Mouse (Mus musculus) NIH3T3 (cell line): ENCODE results near the gene Tmc2.
A peak's percentile ranks its signal among the peaks of the same experiment; 100 is the strongest.

ENCODE experiments used
- DNase-seq: peaks from one replicate; pipeline ENCODE4 v3.0.0-alpha.2; 2012; ENCODE audit warnings: low read depth

Gene Tmc2

DNA sequence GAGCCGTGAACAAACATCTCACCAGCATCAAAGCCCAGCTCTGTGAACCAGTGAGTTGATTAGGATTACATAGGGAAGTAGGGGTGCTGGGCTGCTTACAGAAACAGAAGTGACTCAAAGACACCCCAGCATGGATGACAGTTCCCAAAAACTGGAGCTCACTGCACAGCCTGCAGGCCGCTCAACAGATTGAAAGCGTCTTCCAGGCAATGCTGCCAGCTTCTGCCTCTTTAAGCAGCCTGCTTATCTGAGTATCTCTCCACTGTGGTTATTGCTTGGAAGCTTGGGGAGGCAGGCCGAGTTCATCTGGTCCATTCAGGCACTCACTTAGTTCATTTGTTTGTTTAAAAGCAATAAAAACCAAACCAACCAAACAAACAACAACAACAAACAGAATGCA lies 61.8 kb downstream of the Tmc2 start:
- DNase-seq = no peak

GRCm38 (mm10) chr2:130260822-130261221 lies 65.8 kb downstream of the Tmc2 start:
- no peak for DNase-seq

- DNase-seq = no peak
Measured at GRCm38 (mm10) chr2:130261914-130262313, 66.9 kb downstream of the Tmc2 start.

GRCm38 (mm10) chr2:130262398-130262797 lies 67.4 kb downstream of the Tmc2 start:
- DNase-seq = peak; percentile 21

GRCm38 (mm10) chr2:130265520-130265919 lies 70.5 kb downstream of the Tmc2 start:
- DNase-seq = no peak

DNA sequence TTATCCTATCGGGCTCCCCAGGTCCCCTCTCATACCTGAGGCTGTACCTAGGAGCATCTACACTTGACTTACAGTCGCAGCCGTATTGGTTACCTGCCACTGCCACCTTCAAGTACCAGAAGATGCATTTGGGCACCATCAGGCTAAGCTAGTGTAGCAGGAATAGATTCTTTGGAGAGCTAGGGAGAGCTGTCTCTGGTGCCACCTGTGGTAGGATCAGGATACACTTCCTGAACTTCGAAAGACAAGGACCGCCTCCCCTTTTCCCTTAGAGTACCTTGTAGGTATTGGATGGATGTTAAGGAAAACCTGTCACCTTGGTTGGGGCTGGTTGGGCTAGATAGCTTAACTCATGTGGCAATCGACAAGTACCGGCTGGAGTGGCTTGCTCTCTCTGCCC lies 73.1 kb downstream of the Tmc2 start:
- no peak for DNase-seq

DNA sequence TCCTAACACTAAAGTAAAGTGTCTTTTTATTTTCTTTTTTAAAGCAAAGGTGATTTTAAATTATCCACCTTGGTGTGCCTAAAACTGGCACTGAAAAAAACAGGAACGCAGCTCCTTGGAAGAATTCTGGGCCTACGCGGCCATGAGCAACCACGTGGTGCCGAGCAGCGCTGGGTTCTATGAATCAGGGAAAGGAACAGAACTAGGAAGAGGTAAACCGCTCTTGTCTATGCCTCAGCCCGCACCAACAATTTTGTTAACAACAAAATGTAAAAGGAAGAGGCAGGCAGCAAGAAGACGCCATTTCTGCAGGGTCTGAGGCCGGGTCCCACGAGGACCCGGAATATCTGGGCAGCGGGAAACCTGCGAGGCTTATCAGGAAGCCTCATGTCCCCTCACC lies 78.7 kb downstream of the Tmc2 start:
- peak; percentile 58 for DNase-seq

DNA sequence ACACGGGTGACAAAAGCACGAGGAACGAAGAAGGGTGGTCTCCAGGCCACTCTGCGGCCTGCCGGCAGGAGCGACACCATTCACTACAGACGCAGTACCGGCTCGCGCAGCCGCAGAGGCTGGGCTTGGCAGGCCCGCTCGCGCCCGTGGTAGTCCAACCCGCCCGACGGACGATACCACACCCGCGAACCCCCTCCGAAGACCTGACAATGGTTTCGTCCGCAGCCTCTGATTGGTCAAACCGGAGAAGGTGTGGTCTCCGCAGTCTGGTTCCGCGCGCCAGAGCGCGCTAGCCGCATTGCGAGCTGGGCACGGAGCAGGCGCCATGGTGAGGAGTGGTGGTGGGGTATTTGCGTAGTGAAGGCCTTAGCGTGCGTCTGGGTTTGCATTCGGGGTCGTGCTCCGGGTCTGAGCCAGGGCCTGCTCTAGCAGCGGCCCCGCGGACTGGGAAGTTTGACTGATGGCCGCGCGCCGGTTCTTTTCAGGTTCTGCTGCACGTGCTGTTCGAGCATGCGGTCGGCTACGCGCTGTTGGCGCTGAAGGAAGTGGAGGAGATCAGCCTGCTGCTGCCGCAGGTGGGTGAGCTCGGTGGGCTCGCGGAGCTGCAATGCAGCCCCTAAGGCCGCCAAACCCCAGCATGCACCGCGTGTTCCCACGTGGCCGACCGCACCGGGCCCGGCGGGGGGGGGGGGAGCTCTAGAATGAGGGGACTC lies 79.3 kb downstream of the Tmc2 start, which contains the start of gene Nop56:
Gene Nop56 (plus strand): TSS at position 282 of the 713 bp plus-strand sequence.
- peak; percentile 99 for DNase-seq

- DNase-seq = no peak
Measured at GRCm38 (mm10) chr2:130274862-130275261, 79.9 kb downstream of the Tmc2 start.

DNA sequence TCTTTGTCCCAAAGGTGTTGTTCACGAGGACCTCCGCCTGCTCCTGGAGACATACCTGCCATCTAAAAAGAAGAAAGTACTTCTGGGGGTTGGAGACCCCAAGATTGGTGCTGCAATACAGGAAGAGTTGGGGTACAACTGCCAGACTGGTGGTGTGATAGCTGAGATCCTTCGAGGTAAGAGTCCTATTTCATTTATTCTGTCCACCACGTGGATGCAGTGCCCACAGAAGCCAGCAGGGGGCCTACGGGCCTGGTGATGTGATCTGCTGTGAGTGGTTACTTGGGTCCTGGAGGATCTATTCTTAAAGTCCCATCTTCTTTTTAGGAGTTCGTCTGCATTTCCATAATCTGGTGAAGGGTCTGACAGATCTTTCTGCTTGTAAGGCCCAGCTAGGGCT lies 80.7 kb downstream of the Tmc2 start:
- peak; percentile 88 for DNase-seq

- no peak for DNase-seq
Measured at GRCm38 (mm10) chr2:130279600-130280091, 84.7 kb downstream of the Tmc2 start.

- DNase-seq = no peak
Measured at GRCm38 (mm10) chr2:130280224-130280623, 85.2 kb downstream of the Tmc2 start.

GRCm38 (mm10) chr2:130280818-130281217 lies 85.8 kb downstream of the Tmc2 start:
- peak; percentile 25 for DNase-seq

GRCm38 (mm10) chr2:130283854-130284654 lies 89.1 kb downstream of the Tmc2 start, which contains the start of gene Idh3b:
Gene Idh3b (minus strand): TSS chr2:130284547.
- DNase-seq = peak; percentile 92

DNA sequence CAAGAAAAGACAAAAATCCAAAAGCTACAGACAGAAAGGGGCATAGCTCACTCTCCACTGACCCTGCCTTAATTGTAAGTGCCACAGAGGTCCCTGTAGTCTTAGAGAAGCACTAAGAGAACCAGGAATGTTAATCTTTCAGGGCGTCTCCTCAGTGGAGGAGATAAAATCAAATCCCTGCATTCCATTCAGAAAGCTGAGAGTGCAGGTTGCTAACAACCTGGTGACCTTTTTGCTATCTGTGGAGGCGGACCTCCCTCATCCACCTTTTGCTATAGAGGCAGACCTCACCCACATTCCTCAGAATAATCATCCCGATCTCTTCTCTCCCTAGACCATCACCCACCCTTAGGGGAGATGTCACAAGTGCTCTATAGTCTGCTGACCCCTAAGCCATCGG lies 94.1 kb downstream of the Tmc2 start:
- DNase-seq = no peak

GRCm38 (mm10) chr2:130291434-130291833 lies 96.4 kb downstream of the Tmc2 start:
- DNase-seq = peak; percentile 84

DNA sequence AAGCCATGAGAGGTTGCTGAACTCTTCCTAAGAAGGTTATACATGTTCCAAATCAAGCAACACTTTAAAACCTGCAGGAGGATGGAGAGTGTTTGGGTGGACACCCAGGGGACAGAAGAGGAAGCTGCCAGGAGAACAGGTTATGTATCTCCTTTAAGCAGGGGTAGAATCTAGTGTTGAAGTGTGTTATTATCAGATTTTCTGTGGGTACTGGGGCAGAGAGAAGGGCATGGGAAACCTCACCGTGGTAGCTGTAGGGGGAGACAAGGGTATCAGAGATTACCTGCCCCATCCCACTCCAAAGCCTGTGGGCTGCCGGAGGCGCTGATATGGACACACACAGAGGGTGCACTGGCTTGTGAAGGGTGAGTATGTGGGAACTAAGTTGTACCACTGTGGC lies 98.0 kb downstream of the Tmc2 start:
- no peak for DNase-seq

GRCm38 (mm10) chr2:130293486-130293885 lies 98.5 kb downstream of the Tmc2 start:
- no peak for DNase-seq

DNA sequence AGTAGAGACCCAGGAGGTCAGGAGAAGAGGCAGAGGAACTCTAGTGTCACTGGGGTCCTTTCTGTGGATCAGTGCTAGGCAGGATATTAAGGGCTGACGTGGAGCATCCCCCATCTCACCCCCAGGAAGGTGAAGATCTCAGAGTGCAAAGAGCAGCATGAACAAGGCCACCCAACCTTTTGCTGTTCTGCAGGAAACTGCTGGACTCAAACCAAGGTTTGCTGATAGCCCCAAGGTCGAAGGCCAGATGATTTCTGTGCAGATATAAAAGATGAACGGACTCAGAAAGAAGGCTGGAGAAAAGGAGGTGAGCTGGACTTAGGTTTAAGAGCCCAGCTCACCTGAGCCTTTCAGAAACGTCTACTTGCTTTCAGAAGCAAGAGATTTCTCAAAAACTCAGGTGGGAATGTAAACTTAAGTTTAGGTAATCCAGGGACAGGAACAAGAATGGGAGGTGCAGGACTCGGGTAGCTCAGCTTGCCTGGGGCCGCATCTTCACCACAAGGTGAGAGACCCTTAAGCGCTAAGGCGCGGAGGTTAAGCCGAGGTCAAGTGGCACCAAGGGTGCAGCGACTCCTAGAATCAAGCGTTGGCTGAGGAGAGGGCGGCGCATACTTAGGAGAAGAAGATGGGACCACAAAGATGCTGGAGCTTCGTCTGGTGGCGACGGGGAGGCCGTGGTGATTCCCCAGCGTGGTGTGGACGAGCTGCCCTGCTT lies 99.4 kb downstream of the Tmc2 start:
- DNase-seq = no peak

- no peak for DNase-seq
Measured at GRCm38 (mm10) chr2:130294936-130295277, 99.9 kb downstream of the Tmc2 start, which contains the start of gene Ebf4. Gene Ebf4 (plus strand): TSS chr2:130295169.

GRCm38 (mm10) chr2:130295331-130296133 lies 100.5 kb downstream of the Tmc2 start:
- no peak for DNase-seq
